Mouse (Mus musculus): Measurements from ENCODE around the gene Nxnl1. TPM values are rescaled to one million over a fixed set of nuclear protein-coding genes. Genes with fewer than 3 reads are reported as not detected.

The Nxnl1 gene
- not detected in 2 replicates for total RNA-seq (2012; rRNA removed)

- no peak for DNase-seq (ENCODE audit: low read depth, low spot score)
- peak within 1 kb of the TSS; percentile 26 to 33; a peak in 2 of 4 replicates for H3K4me3 ChIP-seq (ENCODE audit: insufficient read depth in 1 of 2, low read depth in 1 of 2, low read length in 2 of 2, poor library complexity in 1 of 2, severe bottlenecking in 1 of 2)
- peak within 1 kb of the TSS; percentile 44 for H3K9ac ChIP-seq (ENCODE audit: insufficient read depth, low read depth, low read length, poor library complexity, severe bottlenecking)
- no peak for TF ChIP-seq HCFC1 (IDR thresholded peaks at IDR 0.05; ENCODE audit: borderline replicate concordance, insufficient read depth, low read length)
- no peak for TF ChIP-seq CHD2 (IDR thresholded peaks at IDR 0.05; ENCODE audit: low read depth, low read length)
- TF ChIP-seq ZC3H11A (IDR thresholded peaks at IDR 0.05; ENCODE audit: borderline replicate concordance, low read depth, low read length) = no peak
- TF ChIP-seq ZNF384 (IDR thresholded peaks at IDR 0.05; ENCODE audit: low read depth, low read length) = no peak
- no peak for TF ChIP-seq MAFK (IDR thresholded peaks at IDR 0.05; ENCODE audit: insufficient read depth, low read depth, low read length)
- H3K27ac ChIP-seq (ENCODE audit: insufficient read depth, low read depth, low read length, poor library complexity, severe bottlenecking) = no peak within 1 kb of the TSS
- no peaks in the 10 kb centered on the region for H3K36me3 ChIP-seq (ENCODE audit: control insufficient read depth, insufficient read depth, low read length, poor library complexity, severe bottlenecking)
- in situ Hi-C loops (cut with MboI; ENCODE audit: low sequenced_read_pairs in 2 of 2, unreplicated experiment in 2 of 2) = no loop called here
- H3K4me1 ChIP-seq (ENCODE audit: control insufficient read depth in 2 of 2, insufficient read depth in 2 of 2, low read length in 2 of 2, poor library complexity in 1 of 2) = peaks cover 0 to 19% of the 10 kb centered on the region in 2 experiments; a peak in 2 of 4 replicates
- no peaks in the 10 kb centered on the region for H3K9me3 ChIP-seq (ENCODE audit: control insufficient read depth, insufficient read depth, low read depth, low read length)
Measured at GRCm38 (mm10) chr8:71566501-71566900, at the start of gene Nxnl1. Gene Nxnl1 (minus strand): TSS chr8:71566601.

GRCm38 (mm10) chr8:71613418-71613817 is 47.0 kb upstream of the Nxnl1 start:
- peaks cover 0 to 8% of the 10 kb centered on the region in 2 experiments; a peak in 1 of 4 replicates for H3K4me1 ChIP-seq (ENCODE audit: control insufficient read depth in 2 of 2, insufficient read depth in 2 of 2, low read length in 2 of 2, poor library complexity in 1 of 2)
- no peak for DNase-seq (ENCODE audit: low read depth, low spot score)
- no peaks in the 10 kb centered on the region for H3K9me3 ChIP-seq (ENCODE audit: control insufficient read depth, insufficient read depth, low read depth, low read length)
- no peak for TF ChIP-seq MAFK (IDR thresholded peaks at IDR 0.05; ENCODE audit: insufficient read depth, low read depth, low read length)
- TF ChIP-seq HCFC1 (IDR thresholded peaks at IDR 0.05; ENCODE audit: borderline replicate concordance, insufficient read depth, low read length) = no peak
- no peak for TF ChIP-seq ZC3H11A (IDR thresholded peaks at IDR 0.05; ENCODE audit: borderline replicate concordance, low read depth, low read length)
- no peak for TF ChIP-seq ZNF384 (IDR thresholded peaks at IDR 0.05; ENCODE audit: low read depth, low read length)
- no peak for TF ChIP-seq CHD2 (IDR thresholded peaks at IDR 0.05; ENCODE audit: low read depth, low read length)
- no peak overlapping the region for H3K9ac ChIP-seq (ENCODE audit: insufficient read depth, low read depth, low read length, poor library complexity, severe bottlenecking)
- in situ Hi-C loops (cut with MboI; ENCODE audit: low sequenced_read_pairs in 2 of 2, unreplicated experiment in 2 of 2) = no loop called here
- no peak overlapping the region for H3K4me3 ChIP-seq (ENCODE audit: insufficient read depth in 1 of 2, low read depth in 1 of 2, low read length in 2 of 2, poor library complexity in 1 of 2, severe bottlenecking in 1 of 2)
- H3K27ac ChIP-seq (ENCODE audit: insufficient read depth, low read depth, low read length, poor library complexity, severe bottlenecking) = no peak overlapping the region
- peaks cover 32% of the 10 kb centered on the region for H3K36me3 ChIP-seq (ENCODE audit: control insufficient read depth, insufficient read depth, low read length, poor library complexity, severe bottlenecking)

GRCm38 (mm10) chr8:71612141-71612540 is 45.7 kb upstream of the Nxnl1 start:
- Histone ChIP-seq H3K27ac (ENCODE audit: insufficient read depth, low read depth, low read length, poor library complexity, severe bottlenecking) (no peak overlapping the region), H3K36me3 (ENCODE audit: control insufficient read depth, insufficient read depth, low read length, poor library complexity, severe bottlenecking) (peaks cover 19% of the 10 kb centered on the region; the same call in 1 of the 2 replicates), H3K4me1 (ENCODE audit: control insufficient read depth in 2 of 2, insufficient read depth in 2 of 2, low read length in 2 of 2, poor library complexity in 1 of 2) (peaks cover 0 to 8% of the 10 kb centered on the region in 2 experiments; a peak in 1 of 4 replicates), H3K9me3 (ENCODE audit: control insufficient read depth, insufficient read depth, low read depth, low read length) (no peaks in the 10 kb centered on the region), H3K4me3 (ENCODE audit: insufficient read depth in 1 of 2, low read depth in 1 of 2, low read length in 2 of 2, poor library complexity in 1 of 2, severe bottlenecking in 1 of 2) (peak overlapping the region; percentile 87 to 89), H3K9ac (ENCODE audit: insufficient read depth, low read depth, low read length, poor library complexity, severe bottlenecking) (peak overlapping the region; percentile 89)
- TF ChIP-seq CHD2 (IDR thresholded peaks at IDR 0.05; ENCODE audit: low read depth, low read length) = no peak
- no peak for TF ChIP-seq HCFC1 (IDR thresholded peaks at IDR 0.05; ENCODE audit: borderline replicate concordance, insufficient read depth, low read length)
- no peak for TF ChIP-seq ZNF384 (IDR thresholded peaks at IDR 0.05; ENCODE audit: low read depth, low read length)
- no peak for TF ChIP-seq ZC3H11A (IDR thresholded peaks at IDR 0.05; ENCODE audit: borderline replicate concordance, low read depth, low read length)
- in situ Hi-C loops (cut with MboI; ENCODE audit: low sequenced_read_pairs in 2 of 2, unreplicated experiment in 2 of 2) = no loop called here
- DNase-seq (ENCODE audit: low read depth, low spot score) = no peak

GRCm38 (mm10) chr8:71610822-71611651 is 44.6 kb upstream of the Nxnl1 start, which contains the start of gene Colgalt1:
Gene Colgalt1 (plus strand): TSS chr8:71610998.
- peak; percentile 93 for DNase-seq (ENCODE audit: low read depth, low spot score)

More at GRCm38 (mm10) chr8:71610822-71611651, 44.6 kb upstream of the Nxnl1 start, which contains the start of gene Colgalt1:
- TF ChIP-seq ZC3H11A (IDR thresholded peaks at IDR 0.05; ENCODE audit: borderline replicate concordance, low read depth, low read length) (no peak), HCFC1 (IDR thresholded peaks at IDR 0.05; ENCODE audit: borderline replicate concordance, insufficient read depth, low read length) (no peak), MAFK (IDR thresholded peaks at IDR 0.05; ENCODE audit: insufficient read depth, low read depth, low read length) (no peak), ZNF384 (IDR thresholded peaks at IDR 0.05; ENCODE audit: low read depth, low read length) (no peak), CHD2 (IDR thresholded peaks at IDR 0.05; ENCODE audit: low read depth, low read length) (no peak)
- in situ Hi-C loops (cut with MboI; ENCODE audit: low sequenced_read_pairs in 2 of 2, unreplicated experiment in 2 of 2) = no loop called here
- H3K36me3 ChIP-seq (ENCODE audit: control insufficient read depth, insufficient read depth, low read length, poor library complexity, severe bottlenecking) = peaks cover 12% of the 10 kb centered on the region; the same call in 1 of the 2 replicates
- H3K4me1 ChIP-seq (ENCODE audit: control insufficient read depth in 2 of 2, insufficient read depth in 2 of 2, low read length in 2 of 2, poor library complexity in 1 of 2) = peaks cover 0 to 8% of the 10 kb centered on the region in 2 experiments; a peak in 1 of 4 replicates
- peak within 1 kb of the TSS; percentile 87 to 89 for H3K4me3 ChIP-seq (ENCODE audit: insufficient read depth in 1 of 2, low read depth in 1 of 2, low read length in 2 of 2, poor library complexity in 1 of 2, severe bottlenecking in 1 of 2)
- H3K27ac ChIP-seq (ENCODE audit: insufficient read depth, low read depth, low read length, poor library complexity, severe bottlenecking) = no peak within 1 kb of the TSS
- H3K9me3 ChIP-seq (ENCODE audit: control insufficient read depth, insufficient read depth, low read depth, low read length) = no peaks in the 10 kb centered on the region
- H3K9ac ChIP-seq (ENCODE audit: insufficient read depth, low read depth, low read length, poor library complexity, severe bottlenecking) = peak within 1 kb of the TSS; percentile 89
